Mouse (Mus musculus) large intestine, adult 2 months (tissue): ENCODE results near the gene Col4a1. TPM values are rescaled to one million over a fixed set of nuclear protein-coding genes. Genes with fewer than 3 reads are reported as not detected.

Source experiments
- DNase-seq: peaks from one replicate; pipeline ENCODE4 v3.0.0-alpha.2; 2012; ENCODE audit warnings: low read depth, low spot score
- WGBS: fragments of 180-500 bp; shearing (Covaris S2); methylation state at CpG from one replicate; pipeline ENCODE4 v1.1.7; 2018; 5-methylcytosine and 5-hydroxymethylcytosine counted together
- polyA plus RNA-seq: library from polyadenylated mRNA; depleted of rRNA; stranded (reverse); fragments of >200 nt; gene quantifications from 2 replicates; pipeline ENCODE4 v1.2.3, GENCODE M21; 2012

The Col4a1 gene
- polyA plus RNA-seq, 1 experiment = 75.3 TPM

- peak; percentile 33 for DNase-seq
- 86% methylated on average over 1 of the region's 1 CpGs for WGBS
Measured at GRCm38 (mm10) chr8:11253556-11253955, 59.1 kb downstream of the Col4a1 start.

DNA sequence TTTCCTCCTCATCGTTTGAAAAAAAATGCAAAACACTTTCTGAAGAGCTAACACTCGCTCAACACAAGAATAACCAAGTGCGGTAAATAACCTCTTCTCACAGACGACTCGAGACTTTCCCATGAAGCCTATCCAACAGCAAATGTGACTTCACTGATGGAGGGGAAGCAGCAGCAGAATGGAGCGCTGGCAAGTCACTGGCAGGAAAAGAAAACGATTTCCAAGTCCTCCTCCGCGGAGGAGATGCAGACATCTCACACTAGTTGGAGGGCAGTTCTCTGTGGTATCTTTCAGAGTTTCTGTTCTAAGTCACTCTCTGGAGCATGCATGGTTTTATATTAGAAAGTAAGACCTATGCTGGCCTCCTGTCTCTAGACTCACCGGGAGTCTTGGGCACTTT is 59.6 kb downstream of the Col4a1 start:
- DNase-seq = no peak
- WGBS = 72% methylated on average over 10 of the region's 10 CpGs

DNA sequence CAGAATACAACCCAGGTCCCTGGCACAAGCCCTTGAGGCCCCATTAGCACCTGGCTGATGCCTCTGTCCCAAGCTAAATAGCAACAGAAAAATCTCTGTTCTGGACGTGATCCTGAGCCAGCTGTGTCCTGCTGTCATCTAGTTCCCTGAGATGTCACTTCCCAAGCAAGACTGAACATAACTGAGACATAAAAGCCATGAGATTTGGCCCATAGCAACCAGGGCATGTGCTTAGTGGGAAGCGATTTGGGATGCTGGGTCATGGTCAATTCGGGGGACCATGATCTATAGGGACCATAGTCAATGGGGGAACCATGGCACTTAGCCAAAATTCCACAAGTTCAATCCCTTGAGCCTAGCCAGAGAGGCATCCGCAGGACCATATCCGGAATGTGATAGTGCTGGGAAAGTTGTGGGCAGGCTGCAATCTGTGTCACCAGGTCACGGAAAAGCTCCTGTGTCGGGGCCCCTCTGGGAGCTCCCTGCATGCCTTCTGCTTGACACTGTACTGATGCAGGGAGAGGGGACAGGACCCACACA is 60.3 kb downstream of the Col4a1 start:
- WGBS = 60% methylated on average over 7 of the region's 7 CpGs
- DNase-seq = no peak

GRCm38 (mm10) chr8:11250149-11250548 is 62.5 kb downstream of the Col4a1 start:
- no peak for DNase-seq
- WGBS = 62% methylated on average over 8 of the region's 8 CpGs

DNA sequence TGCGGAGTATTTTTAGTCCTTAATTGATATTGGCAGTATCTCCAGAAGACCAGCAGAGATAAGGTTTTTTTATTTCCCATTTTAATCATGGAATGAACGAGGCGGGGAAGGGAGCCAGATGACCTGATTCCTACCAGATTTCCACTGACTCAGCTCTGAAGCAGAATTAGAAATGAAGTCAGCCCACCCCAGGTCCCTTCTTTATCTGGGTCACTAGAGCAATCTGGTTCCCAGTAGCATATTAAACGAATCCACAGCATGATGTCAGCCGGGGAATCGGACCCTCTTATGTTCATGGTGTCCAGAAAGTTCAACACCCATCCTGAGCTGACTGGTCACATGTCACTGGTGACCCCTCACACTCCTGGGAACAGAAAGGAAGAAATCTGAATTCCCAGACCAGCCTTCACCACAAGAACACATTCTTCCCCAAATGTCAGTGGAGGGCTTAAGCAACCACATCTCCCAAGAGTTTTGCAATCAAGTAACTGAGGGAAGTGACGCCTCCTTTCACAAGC is 63.0 kb downstream of the Col4a1 start:
- no peak for DNase-seq
- 56% methylated on average over 7 of the region's 7 CpGs for WGBS

GRCm38 (mm10) chr8:11248712-11249111 is 63.9 kb downstream of the Col4a1 start:
- DNase-seq = no peak
- 60% methylated on average over 7 of the region's 7 CpGs for WGBS

DNA sequence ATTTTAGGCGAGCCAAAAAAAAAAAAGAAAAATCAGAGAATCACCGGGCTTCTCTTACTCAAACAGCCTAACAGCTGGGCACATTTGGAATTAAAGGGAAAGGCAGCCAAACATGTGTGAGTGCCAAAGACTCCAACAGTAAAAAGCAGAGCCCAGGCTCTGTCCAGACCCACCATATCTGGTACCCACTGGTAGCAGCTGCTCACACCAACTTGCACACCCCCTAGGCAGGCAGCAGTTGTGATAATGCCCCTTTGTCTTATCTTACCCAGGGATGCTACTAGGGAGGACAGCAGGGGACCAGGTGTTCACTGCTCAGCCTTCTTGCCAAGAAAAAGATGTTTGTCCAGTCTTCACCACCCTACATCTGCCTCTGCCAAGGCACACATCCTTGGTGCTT is 71.1 kb downstream of the Col4a1 start:
- no peak for DNase-seq
- WGBS = 33% methylated on average over 2 of the region's 2 CpGs

DNA sequence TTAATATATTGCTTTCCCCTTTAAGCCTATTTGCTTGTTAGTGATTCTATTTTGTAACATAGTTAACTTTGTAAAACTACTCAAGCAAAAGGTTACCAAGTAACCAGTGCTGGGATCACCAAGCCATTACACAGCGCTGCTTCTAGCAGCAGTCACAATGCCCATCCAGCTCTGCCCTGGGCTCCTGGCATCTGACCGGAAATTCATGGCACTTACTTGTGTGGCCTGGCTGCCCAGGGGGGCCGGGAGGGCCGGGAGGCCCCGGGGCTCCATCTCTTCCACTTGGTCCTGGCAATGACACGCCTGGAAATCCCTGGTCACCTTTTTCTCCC is 77.8 kb downstream of the Col4a1 start:
- WGBS = 65% methylated on average over 6 of the region's 6 CpGs
- no peak for DNase-seq

DNA sequence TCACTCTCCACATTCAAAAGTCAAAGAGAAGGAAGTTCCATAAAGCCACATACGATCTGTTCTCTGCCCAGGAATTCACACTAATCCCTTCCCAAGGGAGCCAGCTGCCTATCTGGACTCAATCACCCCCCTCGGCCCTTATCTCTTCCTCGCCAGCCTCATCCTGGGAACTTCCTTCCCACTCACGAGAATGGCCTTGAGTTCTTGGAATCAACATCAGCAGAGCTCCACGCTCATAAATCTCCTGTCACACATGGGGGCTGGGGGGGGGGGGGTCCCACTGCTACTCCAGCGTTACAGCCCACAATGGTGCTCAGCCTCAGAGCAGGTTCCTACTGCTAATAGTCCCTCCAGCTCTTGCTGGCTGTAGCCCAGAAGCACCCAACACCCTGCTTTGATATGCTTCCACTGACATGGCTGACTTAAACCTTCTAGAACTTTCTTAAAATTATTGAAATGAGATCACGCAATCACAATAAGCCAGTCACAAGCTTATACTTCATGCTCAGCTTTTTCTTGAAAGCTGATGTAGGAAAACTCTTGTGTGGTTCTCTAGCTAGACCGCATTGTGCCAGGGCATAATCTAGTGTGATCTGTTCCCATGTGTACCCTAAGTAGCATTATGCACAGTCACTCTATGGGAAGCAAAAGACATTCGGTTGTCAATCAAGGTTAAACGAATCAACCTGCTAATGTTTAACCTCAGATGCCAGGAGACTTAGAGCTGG is 78.3 kb downstream of the Col4a1 start:
- WGBS = 37% methylated on average over 10 of the region's 10 CpGs
- DNase-seq = no peak

GRCm38 (mm10) chr8:11233009-11233408 is 79.6 kb downstream of the Col4a1 start:
- no peak for DNase-seq
- 47% methylated on average over 4 of the region's 4 CpGs for WGBS

DNA sequence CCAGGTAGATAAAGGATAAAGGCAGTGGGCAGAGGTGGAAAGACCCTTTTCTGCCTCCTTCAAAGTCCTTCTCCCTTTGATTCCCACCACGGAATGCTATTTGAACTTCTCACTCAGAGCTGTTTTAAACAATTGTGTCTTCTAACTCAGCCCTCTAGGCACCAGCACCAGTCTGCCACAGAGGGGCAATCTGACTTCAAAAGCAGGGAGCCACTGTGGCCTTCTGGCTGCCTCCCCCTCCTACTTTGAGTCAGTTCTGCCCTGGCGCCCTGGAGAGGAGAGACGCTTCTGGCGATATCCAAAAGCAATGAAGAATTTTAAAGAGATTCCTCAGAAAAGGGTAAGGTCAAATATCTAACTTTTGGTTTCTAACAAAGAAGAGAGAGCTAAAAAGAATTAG is 82.3 kb downstream of the Col4a1 start:
- WGBS = 74% methylated on average over 4 of the region's 4 CpGs
- no peak for DNase-seq

GRCm38 (mm10) chr8:11227421-11227820 is 85.2 kb downstream of the Col4a1 start:
- WGBS = 50% methylated on average over 7 of the region's 7 CpGs

DNA sequence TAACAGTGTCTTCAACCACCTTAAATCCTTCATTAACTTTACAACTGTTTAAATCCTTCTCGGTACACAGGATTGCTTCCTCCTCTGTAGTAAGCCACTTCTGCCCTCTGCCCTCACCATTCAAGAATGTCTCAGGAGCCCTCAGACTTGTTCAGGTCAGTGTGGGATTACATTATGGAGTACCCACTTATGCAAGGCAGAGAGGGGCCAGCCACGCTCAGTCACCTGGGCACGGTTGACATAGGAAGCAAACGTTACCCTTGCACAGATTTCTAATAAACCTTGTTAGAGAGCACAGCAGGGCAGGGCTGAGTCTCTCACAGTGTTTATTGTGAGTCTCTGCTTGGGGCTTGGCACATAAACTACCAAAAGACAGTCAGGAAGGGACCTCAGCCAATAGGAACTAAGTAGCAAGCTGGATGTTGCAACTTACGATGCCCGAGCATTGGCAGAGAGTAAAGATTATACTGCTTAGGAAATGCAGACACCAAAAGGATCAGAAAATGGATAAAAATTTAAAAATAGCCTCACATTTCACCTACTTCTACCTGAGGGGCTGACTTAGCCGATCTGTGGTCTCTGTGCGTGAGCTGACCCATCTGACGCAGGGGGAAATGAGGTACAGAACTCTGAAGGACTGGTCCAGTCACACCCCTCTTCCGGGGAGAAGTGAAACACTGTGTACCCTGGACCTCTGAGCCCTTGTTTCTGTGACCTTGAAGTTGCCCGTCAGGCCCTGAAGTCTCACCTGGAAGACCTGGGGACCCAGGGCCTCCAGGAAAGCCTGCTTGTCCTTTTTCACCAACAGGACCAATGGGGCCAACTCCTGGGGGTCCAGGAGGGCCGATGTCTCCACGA is 86.8 kb downstream of the Col4a1 start:
- 53% methylated on average over 13 of the region's 13 CpGs for WGBS
- no peak for DNase-seq

More at GRCm38 (mm10) chr8:11227421-11227820, 85.2 kb downstream of the Col4a1 start:
- no peak for DNase-seq

DNA sequence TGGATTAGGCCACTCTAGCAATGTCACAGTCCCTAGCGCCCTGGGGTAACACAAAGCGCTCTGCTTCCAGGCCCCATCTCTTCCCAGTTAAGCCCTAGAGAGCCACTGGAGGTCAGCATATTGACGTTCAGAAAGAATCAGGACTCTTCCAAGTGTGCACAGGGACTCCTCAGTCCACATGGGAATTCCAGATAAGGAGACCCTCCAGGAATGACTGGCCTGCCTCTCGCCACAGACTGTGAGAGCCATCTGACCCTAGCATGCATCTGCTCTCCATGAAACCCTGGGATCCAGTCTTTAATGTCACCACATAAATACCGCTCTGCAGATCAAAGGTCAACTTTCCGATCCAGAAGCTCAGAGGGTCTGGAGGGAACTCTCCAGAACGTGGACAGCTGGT is 88.4 kb downstream of the Col4a1 start:
- no peak for DNase-seq
- 62% methylated on average over 7 of the region's 7 CpGs for WGBS

DNA sequence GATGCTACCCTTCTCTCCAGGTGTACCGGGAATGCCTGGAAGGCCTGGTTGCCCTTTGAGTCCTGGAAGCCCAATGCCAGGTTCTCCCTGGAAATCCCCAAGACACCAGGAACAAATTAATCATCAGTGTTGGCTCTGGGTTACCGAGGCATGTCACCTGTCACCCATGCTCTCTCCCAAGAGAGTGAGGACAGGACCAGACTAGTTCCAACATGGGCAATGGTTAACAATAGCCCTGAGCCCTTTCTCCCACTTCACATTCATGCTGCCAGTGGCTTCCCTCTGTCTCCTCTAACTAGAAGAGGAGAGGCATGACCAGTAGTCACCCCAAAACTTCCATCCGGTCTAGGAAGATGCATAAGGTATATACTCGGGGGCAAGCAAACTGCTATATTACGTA is 91.3 kb downstream of the Col4a1 start:
- 77% methylated on average over 5 of the region's 5 CpGs for WGBS
- DNase-seq = no peak

GRCm38 (mm10) chr8:11219282-11219681 is 93.3 kb downstream of the Col4a1 start:
- 62% methylated on average over 6 of the region's 6 CpGs for WGBS
- DNase-seq = no peak

DNA sequence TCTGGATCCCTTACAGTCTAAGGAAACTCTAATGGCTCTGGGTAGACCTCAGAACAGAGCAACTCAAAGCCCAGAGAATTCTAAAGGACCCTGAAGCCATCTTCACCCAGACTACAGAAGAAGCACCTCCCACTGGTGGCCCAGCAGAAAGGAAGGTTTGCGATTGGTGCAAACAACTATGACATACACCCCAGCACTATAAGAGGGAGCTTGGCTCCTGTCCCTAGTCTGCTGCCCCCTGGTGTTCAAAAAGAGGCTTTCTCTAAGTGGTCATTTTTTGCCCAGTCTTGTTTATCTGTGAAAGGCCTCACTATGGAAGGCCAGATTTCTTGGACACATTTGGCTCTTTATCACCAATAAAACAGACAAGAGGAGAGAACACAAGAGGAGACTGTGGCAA is 97.4 kb downstream of the Col4a1 start:
- DNase-seq = peak; percentile 29
- WGBS = 20% methylated on average over 1 of the region's 1 CpGs

DNA sequence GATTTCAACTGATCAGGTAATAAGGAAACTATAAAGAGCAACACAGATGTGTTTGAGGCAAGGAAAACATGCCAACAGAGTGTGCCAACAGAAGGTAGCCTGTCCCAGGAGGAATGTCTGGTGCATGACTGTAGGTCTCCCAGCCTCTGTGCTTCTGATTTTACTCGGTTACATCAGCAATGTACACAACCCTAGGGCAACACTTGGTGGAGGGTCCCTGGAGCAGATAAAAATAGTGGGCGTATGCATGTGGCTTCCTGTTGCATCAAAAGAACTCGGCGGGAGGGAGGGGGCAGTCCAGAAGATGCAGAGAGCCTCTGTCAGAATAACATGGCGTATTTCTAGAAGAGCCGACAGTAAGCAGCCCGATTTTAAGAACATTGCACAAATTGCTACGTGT is 106.1 kb downstream of the Col4a1 start:
- DNase-seq = no peak
- 63% methylated on average over 8 of the region's 8 CpGs for WGBS

GRCm38 (mm10) chr8:11205532-11205931 is 107.1 kb downstream of the Col4a1 start:
- 69% methylated on average over 9 of the region's 9 CpGs for WGBS
- no peak for DNase-seq

DNA sequence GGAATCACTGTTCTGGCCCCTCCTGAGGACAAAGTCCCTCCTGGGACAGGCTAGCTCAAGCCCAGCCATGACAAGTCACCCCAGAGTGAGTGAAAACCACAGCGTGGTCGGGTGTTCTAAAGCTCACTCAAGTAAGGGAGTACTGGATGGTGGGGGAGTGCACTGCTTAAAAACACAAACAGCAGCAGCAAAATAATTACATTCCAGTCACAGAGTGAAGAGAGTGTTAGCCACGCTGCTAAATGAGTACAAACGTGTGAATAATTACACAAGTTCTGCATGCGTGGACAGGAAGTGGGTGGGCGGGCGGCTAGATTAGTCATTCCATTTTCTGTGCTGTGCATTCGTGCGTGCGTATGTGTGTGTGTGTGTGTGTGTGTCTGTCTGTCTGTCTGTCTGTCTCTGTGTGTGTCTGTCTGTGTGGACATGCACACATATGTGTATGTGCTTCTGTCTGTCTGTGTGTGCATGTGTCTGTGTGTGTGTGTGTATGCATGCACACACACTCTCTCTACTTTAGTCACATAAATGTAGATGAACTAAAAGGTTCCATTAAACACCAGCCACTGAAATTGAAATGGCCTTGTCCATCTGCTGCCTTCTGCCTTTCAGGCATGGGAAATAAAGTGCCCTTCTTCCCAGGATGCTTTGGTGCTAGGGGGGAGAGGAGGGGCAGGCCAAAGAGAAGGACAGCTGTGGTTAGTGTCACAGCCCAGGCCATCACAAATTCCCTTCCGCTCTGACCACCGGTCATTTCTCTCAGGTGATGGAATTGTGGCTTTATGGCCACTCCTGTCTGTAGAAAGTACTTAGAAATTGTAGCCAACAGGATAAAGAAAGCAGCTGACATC is 109.1 kb downstream of the Col4a1 start:
- no peak for DNase-seq
- 51% methylated on average over 12 of the region's 12 CpGs for WGBS
